Mouse (Mus musculus): Measurements from ENCODE around the gene Megf6. TPM values are rescaled to one million over a fixed set of nuclear protein-coding genes. Genes with fewer than 3 reads are reported as not detected.
A peak's percentile ranks its signal among the peaks of the same experiment; 100 is the strongest.

Gene Megf6
- 10 to 100 TPM; 18.2 to 20.6 TPM for total RNA-seq (2021)
- long read RNA-seq, experiment 1, full-length matches to known transcripts, result 6 of 23 reads
- long read RNA-seq, experiment 1, partial matches to known transcripts, result 16 of 23 reads
- long read RNA-seq, experiment 1, other reads (novel, unspliced or antisense), result 1 of 23 reads
- long read RNA-seq, experiment 2, full-length matches to known transcripts, result 4 of 21 reads
- long read RNA-seq, experiment 2, partial matches to known transcripts, result 13 of 21 reads
- long read RNA-seq, experiment 2, other reads (novel, unspliced or antisense), result 4 of 21 reads

- intact Hi-C loops (cut with DNase I), result no loop called here
- DNase-seq, result peak; percentile 65 to 70
Observed at GRCm38 (mm10) chr4:154170506-154171150, at the start of gene Megf6. Gene Megf6 (plus strand): TSS chr4:154170730.

DNA sequence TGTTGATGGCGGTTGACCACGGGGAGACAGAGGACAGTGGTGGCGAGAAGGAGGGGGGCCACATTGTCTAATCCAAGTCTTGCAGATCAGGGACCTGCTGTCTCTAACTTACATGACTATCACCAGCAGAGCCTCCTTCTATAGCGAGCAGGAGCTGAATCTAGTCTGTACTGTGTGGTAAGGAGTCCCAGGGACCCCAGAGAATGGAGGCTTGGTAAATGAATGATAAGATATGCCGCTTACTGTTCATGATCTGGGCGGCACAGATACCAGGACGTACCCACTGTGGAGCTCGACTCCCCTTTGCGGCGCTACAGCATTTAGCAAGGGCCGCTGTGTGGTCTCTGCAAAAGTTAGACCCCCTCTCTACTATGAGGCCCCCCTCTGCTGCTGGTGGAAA lies 48.7 kb upstream of the Megf6 start:
- no peak for DNase-seq
- intact Hi-C loops (cut with DNase I), result no loop called here

GRCm38 (mm10) chr4:154122374-154122773 lies 48.2 kb upstream of the Megf6 start:
- intact Hi-C loops (cut with DNase I), result no loop called here
- no peak for DNase-seq

GRCm38 (mm10) chr4:154123553-154123952 lies 47.0 kb upstream of the Megf6 start:
- intact Hi-C loops (cut with DNase I), result no loop called here

DNA sequence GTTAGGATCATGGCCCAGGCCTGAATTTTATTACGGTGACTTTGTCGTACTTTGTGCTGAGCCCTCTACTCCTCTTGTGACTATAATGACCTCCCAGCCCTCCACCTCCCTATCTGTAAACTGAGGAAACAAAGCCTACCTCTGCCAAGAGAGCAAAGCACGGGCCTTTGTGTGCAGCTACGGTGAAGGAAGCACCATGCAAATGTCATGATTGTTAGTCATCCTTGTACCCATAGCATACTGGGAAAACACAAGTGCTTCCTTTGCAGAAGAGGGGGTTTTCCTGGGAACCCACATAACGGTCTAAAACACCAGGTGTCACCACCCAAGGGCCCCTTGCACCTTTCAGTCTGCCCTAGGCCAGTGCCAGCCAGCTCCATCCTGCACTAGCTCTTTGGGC lies 45.3 kb upstream of the Megf6 start:
- DNase-seq, result no peak
- intact Hi-C loops (cut with DNase I), result no loop called here

More at GRCm38 (mm10) chr4:154123553-154123952, 47.0 kb upstream of the Megf6 start:
- DNase-seq, result no peak

DNA sequence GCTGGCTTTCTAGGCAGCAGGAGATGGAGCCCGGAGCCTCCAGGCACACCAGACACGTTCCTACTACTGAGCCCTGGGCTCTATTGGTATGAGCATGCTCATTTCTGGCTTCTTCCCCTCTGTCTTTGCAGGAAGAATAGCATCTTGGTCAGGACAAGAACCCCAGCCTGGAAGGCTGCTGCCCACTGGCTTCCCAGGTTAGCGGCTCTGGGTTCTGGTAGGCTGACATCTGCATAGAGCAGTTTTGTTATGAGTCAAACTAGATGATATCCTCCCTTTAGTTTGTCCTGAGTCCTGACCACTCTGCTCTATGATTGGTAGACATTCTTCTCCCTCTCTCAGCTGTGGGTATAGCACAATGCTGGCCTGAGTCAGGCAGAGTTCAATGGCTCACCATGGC lies 43.3 kb upstream of the Megf6 start:
- DNase-seq, result no peak
- intact Hi-C loops (cut with DNase I), result no loop called here

GRCm38 (mm10) chr4:154129950-154130349 lies 40.6 kb upstream of the Megf6 start:
- DNase-seq, result no peak
- intact Hi-C loops (cut with DNase I), result no loop called here

- no peak for DNase-seq
- intact Hi-C loops (cut with DNase I), result no loop called here
Observed at GRCm38 (mm10) chr4:154131894-154132293, 38.6 kb upstream of the Megf6 start.

DNA sequence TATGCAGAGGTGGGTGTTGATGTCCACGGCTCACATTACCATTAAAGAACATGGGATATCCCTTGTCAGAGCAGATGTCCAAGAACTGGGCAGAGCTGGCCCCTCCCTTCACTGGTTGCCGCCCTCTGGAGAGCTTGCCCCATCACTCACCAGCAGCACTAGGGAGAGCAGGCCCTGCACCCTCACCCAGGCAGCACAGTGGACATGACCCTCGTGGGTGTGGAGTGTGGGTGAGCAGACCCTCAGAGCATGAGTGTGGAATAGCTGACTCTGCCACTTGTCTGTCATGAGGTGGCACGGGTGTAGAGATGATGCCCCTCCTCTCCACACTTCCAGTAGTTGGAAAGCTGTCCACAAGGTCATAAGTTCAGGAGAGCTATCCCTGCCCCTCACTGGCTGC lies 35.7 kb upstream of the Megf6 start:
- intact Hi-C loops (cut with DNase I), result no loop called here
- DNase-seq, result no peak

DNA sequence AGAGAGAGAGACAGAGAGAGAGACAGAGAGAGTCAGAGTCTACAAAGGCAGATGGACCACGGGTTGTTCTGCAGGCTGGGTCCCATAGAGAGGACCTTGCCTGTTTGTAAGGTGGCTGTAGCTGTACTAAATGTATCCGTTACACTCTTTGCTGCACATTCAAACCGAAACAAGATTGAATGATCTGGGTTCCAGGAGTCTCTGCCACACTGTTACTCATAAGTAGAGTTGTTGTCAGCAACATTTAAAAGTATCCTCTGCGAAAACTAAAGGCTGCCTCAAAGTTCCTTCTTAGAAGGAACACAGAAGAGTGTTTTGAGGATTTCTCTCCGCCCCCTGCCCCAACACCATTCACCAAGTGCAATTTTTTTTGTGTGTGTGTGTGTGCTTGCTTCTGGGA lies 33.4 kb upstream of the Megf6 start:
- no peak for DNase-seq
- intact Hi-C loops (cut with DNase I), result no loop called here

- no peak for DNase-seq
- intact Hi-C loops (cut with DNase I), result no loop called here
Observed at GRCm38 (mm10) chr4:154139671-154140181, 30.8 kb upstream of the Megf6 start.

- DNase-seq, result no peak
- intact Hi-C loops (cut with DNase I), result no loop called here
Observed at GRCm38 (mm10) chr4:154140182-154140212, 30.5 kb upstream of the Megf6 start, which contains the start of gene Trp73. Gene Trp73 (minus strand): TSS chr4:154140208.

GRCm38 (mm10) chr4:154140213-154141008 lies 30.1 kb upstream of the Megf6 start:
- intact Hi-C loops (cut with DNase I), result no loop called here

GRCm38 (mm10) chr4:154141009-154141867 lies 29.3 kb upstream of the Megf6 start:
- intact Hi-C loops (cut with DNase I), result no loop called here

More at GRCm38 (mm10) chr4:154140213-154141008, 30.1 kb upstream of the Megf6 start:
- DNase-seq, result no peak

GRCm38 (mm10) chr4:154142211-154143040 lies 28.1 kb upstream of the Megf6 start, which contains the start of gene Wrap73:
Gene Wrap73 (plus strand): TSS chr4:154142372.
- intact Hi-C loops (cut with DNase I), result loop anchor here (2.0 kb wide), 1 partner anchor 14 kb away; no protein-coding TSS in a partner anchor
- peak; percentile 89 to 91 for DNase-seq

More at GRCm38 (mm10) chr4:154141009-154141867, 29.3 kb upstream of the Megf6 start:
- no peak for DNase-seq

GRCm38 (mm10) chr4:154144712-154145111 lies 25.8 kb upstream of the Megf6 start:
- no peak for DNase-seq
- intact Hi-C loops (cut with DNase I), result no loop called here

GRCm38 (mm10) chr4:154146342-154146741 lies 24.2 kb upstream of the Megf6 start:
- intact Hi-C loops (cut with DNase I), result no loop called here
- no peak for DNase-seq

GRCm38 (mm10) chr4:154154104-154154503 lies 16.4 kb upstream of the Megf6 start:
- intact Hi-C loops (cut with DNase I), result no loop called here
- no peak for DNase-seq

DNA sequence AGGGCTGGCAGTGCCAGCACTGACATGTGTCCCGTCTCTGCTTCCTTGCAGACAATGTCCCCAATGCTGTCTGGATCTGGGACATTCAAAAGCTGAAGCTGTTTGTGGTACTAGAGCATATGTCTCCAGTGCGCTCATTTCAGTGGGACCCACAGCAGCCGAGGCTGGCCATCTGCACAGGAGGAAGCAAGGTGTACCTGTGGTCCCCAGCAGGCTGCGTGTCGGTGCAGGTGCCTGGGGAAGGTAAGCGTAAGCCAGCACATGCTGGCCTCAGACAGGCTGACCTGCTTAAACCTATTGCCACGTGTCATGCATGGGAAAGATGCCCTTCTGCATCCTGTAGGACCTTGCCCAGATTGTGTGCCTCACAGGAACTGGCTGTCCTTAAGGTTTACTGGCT lies 14.5 kb upstream of the Megf6 start:
- DNase-seq, result no peak
- intact Hi-C loops (cut with DNase I), result loop anchor here (2.0 to 5.0 kb wide), 2 partner anchors 13 to 89 kb away; partner anchors contain the start of gene Wrap73
